Mouse (Mus musculus) gastrocnemius, postnatal 36 days (tissue): Measurements from ENCODE around the gene Abtb1. TPM values are rescaled to one million over a fixed set of nuclear protein-coding genes. Genes with fewer than 3 reads are reported as not detected.

ENCODE experiments used
- DNase-seq, 2 experiments: peaks; one replicate each; pipeline ENCODE4 v3.0.0; 2022
- intact Hi-C: fragments of 180-260 bp; cut with DNase I; formaldehyde crosslinking; loops from one replicate; pipeline ENCODE4 v1.15.1; 2025
- total RNA-seq, 2 experiments: library from RNA; stranded (reverse); gene quantifications; 2 replicates each; pipeline ENCODE4 v1.2.3; 2021

The Abtb1 gene
- total RNA-seq, 2 experiments from 2014 or later: 19.2 to 21.0 TPM

DNA sequence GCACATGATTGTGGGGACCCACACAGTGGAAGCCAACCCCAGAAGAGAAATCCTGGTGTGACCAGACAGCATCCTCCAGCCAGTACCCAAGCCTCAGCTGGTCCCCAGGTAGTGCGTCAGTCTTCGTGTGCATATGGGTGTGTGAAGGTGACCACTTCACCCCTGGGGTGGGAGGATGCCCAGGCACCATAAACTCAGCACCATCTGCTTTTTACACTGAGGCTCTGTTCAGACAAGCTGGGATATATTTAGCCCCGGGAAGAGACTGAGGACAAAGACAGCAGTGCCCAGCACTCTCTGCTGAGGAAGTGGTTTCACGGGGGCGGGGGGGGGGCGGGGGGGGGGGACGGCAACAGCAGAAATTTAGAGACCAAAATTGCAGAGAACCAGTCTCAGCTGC is 30.4 kb downstream of the Abtb1 start:
- intact Hi-C loops: no loop called here
- no peak for DNase-seq

DNA sequence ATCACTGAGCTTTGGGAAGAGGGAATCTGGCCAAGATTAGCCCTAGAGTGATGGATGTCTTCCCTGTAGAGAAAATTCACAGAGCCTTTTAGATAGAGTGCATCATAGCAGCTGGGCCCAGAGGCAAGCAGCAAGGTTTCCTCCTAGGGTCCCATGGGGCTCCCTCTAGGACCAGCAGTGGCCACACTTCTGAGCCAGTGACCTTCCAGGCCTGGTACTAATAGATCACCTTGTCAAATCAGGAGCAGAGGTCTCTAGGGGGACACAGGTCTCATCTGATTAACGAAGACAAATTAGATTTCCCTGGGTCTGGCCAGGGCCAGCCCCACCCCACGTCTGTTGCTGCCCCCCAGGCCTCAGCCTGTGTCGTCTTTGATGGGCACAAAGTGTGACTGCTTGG is 31.5 kb downstream of the Abtb1 start:
- intact Hi-C loops: no loop called here
- DNase-seq: no peak

DNA sequence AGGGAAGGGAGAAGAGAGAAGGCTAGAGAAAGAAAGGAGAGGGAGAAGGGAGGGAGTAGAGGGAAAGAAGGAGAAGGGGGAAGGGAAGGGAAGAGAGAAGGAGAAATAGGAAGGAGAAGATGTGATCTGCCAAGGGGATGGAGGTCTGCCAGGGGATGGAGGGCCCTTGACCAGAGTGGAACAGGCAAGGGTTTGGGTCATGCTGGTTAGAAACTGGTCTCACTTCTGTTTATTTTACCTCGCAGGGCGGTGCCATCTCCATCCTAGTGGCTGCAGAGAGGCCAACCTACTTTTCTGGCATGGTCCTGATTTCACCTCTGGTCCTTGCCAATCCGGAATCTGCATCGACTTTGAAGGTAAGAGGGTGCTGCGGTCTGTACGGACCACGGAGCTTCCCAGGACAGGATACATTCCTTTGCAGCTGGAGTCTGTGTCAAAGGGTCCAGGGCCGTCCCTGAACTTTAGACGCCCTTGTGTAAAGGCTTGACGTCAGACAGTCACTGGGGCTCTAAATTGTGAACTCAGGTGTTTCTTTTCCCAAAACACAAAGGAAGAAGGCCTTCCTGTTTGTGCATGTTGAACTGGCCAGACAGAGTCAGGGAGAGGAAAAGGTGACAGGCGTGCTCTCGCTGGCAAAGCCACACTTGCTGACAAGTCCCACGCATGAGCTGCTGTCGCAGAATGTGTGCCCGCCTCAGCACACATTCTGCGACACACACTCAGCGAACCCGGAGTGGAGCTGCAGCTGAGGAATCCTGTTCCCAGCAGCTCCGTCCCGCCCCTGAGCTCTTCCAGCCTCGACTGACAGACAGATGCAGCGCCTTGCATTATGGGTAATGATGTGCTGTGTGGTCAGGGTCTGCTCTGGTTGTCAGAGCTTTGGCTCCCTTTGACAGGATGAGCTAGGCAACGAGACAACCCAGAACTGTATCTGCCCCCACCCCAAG is 32.4 kb downstream of the Abtb1 start:
- DNase-seq: no peak
- intact Hi-C loops: no loop called here

DNA sequence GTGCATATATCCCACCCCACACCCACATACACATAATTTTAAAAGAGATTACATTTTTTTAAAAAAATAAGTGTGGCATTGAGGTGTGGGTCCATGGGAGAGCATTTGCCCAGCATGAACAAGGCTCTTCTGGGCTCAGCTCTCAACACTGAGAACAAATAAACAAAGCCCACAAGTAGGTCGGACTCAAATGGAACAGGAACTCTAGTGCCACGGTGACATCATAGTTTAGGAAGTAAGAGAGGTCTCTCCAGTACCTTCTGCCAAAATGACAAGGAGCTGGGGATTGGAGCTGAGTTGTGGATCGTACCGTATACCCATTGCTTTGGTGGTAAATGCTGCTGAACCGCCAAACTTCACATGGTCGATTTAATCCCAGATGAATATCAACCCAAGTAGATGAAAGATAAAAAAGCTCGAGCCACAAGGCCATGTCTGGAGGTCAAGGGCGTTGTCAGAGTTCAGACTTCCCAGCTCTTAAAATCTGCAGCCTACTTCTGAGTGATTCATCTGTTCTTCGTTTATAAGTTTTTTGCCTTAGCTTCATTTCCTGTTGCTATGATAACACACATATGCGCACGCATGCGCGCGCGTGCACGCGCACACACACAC is 36.7 kb downstream of the Abtb1 start:
- DNase-seq: no peak
- intact Hi-C loops: no loop called here

DNA sequence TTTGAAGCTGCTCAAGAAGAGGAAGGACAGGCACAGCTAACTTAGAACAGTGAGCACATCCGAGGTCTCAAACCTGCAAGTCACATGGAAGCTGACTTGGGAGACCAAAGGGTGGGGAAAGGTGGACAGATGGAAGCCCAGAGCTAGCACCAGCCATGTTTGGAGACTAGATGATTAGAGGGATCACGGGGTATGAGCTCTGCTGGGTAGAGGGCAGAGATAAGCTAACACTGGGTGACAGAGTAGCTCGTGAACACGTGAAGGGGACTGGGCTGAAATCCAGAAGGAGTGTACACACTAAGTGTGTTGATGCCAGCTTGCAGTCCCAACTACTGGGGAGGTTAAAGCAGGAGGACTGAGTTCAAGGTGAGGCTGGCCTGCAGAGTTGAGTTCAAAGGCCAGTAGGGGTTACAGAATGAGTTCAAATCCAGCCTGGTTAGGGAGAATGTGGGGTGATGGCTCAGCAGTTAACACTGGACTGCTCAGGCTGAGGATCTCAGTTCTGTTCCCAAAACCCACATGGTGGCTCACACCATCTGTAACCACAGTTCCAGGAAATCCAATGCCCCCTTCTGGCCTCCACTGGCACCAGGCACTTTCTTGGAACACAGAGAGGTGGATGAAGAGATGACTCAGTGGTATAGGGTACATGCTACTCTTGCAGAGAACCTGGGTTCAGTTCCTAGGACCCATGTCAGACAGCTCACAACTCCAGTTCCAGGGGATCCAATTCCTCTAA is 37.7 kb downstream of the Abtb1 start:
- no peak for DNase-seq
- intact Hi-C loops: no loop called here

DNA sequence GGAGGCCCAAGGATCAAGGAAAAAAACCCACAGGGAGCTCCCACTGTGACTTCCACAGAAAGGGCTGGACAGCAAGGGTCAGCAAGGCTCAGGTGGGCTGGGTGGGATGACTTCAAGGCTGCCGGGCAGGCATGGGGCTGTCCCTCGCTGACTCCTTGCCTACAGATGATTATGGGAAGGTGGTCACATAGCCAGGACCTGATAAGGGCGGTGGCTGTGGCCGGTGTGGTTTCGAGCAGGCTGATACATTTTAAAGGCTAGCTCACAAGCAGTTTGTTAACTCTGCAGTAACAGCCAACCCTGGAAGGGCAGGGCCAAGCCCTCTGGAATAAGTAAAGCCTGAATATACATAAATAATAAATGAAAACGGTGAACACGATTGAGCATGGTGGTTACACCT is 38.7 kb downstream of the Abtb1 start:
- DNase-seq: no peak

DNA sequence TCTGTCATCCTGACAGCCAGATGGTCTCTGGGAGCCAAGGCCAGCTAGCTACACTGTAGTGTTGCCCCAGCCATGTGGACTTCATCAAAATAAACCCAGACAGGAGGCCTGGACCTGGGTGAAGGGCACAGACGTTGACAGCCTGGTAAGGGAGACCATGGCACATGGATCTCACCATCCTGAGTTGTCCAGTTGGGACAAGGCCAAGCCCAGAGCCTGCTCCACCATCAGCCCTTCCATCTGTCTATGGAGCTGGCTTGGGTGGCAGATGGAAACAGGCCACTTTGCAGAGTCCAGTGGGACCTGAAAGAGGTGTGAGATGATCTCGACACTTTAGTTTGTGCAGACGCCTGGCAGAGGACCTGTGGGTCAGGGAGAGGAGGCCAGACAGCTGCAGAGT is 41.0 kb downstream of the Abtb1 start:
- intact Hi-C loops: no loop called here
- DNase-seq: no peak

More for the DNA sequence above, 38.7 kb downstream of the Abtb1 start:
- intact Hi-C loops: no loop called here

DNA sequence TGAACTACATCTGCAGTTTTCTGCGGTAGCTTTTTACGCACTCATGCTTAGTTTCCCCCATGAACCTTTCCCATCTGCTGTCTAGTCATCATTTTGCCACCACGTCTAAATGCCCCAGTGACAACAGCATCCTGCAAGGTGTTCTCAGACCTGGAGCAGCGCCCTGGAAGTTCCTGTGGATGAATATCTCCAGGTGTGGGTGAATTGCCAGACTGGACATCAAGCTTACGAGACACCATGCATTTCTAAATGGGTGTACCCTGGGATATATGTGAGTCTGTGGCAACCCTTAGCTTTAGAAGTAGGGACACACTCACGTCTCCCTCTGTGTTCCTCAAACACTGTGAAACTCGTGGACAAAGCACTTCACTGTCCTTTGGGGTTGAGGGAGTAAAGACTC is 41.6 kb downstream of the Abtb1 start:
- DNase-seq: no peak
- intact Hi-C loops: no loop called here

DNA sequence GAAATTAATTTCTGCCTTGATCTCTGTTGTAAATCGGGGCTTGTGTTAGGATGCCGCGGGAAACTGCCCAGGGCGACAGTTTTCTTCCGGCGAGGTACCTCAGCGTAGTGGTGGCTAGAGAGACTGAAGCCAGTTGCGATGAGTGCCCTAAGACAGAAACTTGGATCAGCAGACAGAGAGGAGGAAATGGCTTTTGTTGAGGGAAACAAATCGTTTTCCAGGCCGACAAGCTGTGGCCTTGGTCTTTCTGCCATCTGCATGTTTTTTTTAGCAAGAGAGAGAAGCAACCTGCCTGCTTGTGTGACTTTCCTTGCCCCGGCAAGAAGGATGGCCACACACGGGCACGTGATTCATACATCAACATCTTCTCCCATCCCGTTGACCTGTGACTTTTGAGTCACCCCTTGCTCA is 47.2 kb downstream of the Abtb1 start:
- intact Hi-C loops: no loop called here
- DNase-seq: no peak

DNA sequence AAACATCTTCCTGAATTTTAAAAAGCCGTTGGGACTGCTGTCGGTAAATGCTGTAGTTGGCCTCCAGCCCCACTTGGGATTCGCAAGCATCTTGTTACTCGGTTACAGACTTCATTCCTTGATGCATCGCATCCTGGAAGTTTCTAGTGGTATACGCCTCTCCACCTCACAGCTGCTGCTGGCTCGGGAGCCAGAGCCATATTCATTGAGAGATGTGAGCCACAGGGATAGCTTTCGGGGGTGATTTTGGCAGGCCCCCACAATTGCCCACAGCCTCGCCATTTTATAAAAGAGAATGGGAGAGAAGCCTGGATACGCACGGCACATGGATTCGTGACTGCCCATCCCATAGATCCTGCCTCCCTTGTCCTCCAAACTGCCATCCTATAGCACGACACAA is 47.9 kb downstream of the Abtb1 start:
- intact Hi-C loops: no loop called here
- DNase-seq: no peak

DNA sequence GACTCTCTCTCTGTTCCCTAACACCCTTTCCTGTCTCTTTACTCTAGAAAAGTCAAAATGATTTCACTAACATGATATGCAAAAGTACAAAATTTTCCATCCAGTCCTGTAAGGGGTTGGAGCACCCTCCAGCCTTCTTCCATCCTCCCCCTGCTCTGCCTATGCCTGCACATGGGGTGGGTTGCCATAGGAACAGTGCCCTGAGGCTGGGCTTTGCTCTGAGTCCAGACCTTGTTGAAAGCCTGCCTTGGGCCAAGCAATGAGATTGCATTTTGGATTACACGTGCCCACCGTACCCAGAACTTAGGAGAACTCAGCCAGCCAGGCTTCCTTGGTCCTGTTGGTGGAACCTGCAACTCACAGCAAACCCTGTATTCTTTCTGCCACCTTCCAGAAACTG is 48.5 kb downstream of the Abtb1 start:
- intact Hi-C loops: no loop called here
- no peak for DNase-seq

DNA sequence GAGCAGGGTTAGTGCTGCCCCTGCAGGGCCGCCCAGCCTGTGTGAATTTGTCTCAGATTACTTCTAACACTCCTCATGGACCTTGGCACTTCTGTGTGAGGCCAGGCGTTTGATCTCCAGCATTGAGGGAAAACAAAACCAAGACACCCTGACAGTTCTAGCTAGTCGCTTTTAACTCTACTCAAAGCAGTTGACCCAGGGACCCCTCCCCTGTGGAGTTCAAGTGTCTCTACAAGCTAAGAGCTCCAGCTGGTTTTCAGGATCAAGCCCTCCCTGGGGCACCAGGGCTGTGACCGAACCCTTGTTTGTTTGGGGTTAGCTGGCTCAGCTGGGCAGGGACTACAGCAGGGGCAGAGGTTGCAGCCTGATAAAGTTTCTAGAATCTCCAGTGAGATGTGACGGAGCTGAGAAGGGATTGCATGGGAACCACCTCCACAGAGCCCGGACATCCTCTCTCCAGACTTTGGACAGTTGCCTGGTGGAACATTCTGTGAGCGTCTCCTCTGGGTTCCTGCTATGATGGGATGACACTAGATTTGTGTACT is 49.6 kb downstream of the Abtb1 start:
- no peak for DNase-seq

DNA sequence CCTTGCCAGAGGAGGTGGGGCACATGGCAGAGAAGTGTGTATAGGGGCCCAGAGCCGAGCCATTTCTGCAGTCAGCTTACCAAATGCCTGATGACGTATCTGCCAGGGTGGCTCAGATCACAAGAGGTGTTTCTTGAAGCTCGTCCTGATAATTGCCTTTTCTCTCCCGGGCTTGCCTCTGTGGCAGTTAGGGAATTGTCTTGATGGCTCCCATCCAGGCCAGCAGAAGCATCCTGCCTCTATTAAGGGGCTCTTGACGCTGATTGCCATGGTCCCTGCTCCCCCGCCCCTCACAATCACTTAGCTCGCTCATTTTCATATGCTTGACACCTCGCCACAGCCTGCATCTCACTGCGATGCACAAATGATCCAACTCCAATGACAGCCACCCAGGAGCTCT is 50.5 kb downstream of the Abtb1 start:
- DNase-seq: no peak
- intact Hi-C loops: no loop called here

More for the DNA sequence above, 49.6 kb downstream of the Abtb1 start:
- intact Hi-C loops: no loop called here

DNA sequence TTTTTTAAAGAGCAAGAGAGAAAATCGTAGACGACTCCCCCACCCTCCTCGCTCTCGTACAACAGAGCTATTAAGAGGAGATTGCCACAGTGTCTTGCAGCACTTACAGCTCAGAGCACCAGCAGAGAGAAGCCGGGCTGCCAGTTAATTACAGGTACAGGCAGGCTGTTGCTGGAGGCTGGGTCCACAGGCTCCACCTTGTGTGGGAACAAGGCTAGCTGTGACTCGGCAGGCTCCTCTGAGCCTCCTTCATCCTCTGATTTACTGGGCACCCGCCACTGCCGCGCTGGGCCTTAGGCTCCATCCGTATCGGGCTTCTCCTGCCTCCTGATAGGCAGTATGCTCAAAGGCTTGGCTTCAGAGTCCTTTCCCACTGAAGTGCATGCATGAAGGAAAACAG is 53.6 kb downstream of the Abtb1 start:
- intact Hi-C loops: loop anchor here (5.0 kb wide), 1 partner anchor 34 kb away; no protein-coding TSS in a partner anchor
- DNase-seq: no peak

DNA sequence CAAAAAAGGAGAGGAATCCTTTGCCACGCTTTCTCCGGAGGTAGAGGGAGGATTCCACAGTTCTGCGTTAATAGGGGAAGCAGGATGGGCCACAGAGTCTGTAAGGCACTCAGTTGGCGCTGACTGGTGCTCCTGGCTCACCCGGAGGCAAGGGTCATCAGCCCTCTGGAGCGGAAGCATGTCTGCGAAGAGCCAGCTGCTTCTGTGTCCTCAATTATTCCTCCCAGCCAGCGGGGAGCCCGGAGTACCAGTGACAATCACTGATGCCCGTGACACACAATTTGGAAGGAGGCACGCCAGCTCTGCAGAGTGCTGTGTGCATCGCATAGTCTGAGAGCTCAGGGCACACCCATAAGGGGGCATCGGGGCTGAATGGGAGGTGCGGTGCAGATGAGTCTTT is 54.3 kb downstream of the Abtb1 start:
- intact Hi-C loops: loop anchor here (5.0 kb wide), 1 partner anchor 35 kb away; no protein-coding TSS in a partner anchor
- no peak for DNase-seq

DNA sequence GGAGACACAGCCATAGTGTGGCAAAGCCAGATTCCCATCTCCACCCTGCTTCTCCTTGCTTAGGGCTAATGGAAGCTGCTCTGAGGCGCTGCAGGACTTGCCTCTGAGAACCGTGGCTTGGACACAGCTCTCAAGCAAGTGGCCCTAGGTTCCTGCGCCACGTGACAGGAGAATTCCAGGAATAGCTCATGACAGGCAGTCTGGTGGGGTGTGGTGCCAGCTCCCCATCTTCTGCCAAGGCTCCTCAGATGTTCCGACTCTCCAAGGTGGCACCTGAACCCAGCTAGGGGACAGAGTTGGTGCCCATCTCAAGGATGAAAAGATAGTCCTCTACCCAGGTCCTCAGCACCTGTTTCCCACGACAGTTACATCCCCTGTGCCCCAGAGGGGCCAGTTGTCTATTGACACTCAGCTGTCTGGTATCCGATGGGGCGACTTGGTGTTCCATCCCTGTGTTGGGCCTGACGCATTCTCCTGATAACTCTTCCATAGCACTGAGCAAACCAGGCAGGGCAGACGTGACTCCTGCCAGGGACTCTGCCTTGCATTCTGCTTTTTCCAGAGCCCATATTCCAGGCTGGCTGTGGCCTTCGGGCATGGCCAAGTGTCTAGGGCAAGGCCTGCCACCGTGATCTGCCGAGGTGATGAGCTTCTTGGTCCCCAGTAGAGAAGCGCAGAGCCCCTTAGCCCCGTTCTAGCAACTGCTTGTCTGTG is 54.9 kb downstream of the Abtb1 start:
- DNase-seq: peak; percentile 66 to 67
- intact Hi-C loops: loop anchor here (5.0 kb wide), 1 partner anchor 35 kb away; no protein-coding TSS in a partner anchor
